In genomic region chr11:33827829-33828206, GRCm38 (mm10) we compare ENCODE assay signal across 11 mouse cellular contexts.
DNase-seq lines count a peak whose midpoint lies in the region; ATAC-seq and TF ChIP-seq lines count a peak whose summit lies in the region.
"Had no signal": no experiment of that assay in that cellular context is flagged by ENCODE, and none has a peak within 500 bp of the region (broad histone marks: within the 10 kb centered on the region; RNA-seq: fewer than 3 reads in every experiment).

No protein-coding gene starts in this region.

- no peaks in the 10 kb centered on the region for H3K27me3 ChIP-seq in midbrain, embryonic 12.5 days
- H3K27me3 ChIP-seq in midbrain, embryonic 11.5 days (ENCODE audit: control insufficient read depth, insufficient read depth, low read length): no peaks in the 10 kb centered on the region
- H3K27me3 ChIP-seq in stomach, postnatal 0 days (ENCODE audit: control insufficient read depth, insufficient read depth, low read length): no peaks in the 10 kb centered on the region
- H3K27me3 ChIP-seq: embryonic facial prominence, embryonic 12.5 days; limb, embryonic 15.5 days had no signal

- WGBS in midbrain, embryonic 12.5 days: 78% methylated on average over 6 of the region's 6 CpGs
- WGBS in midbrain, embryonic 11.5 days: 80% methylated on average over 6 of the region's 6 CpGs
- WGBS in stomach, postnatal 0 days: 63% methylated on average over 6 of the region's 6 CpGs

- no peaks in the 10 kb centered on the region for H3K9me3 ChIP-seq in midbrain, embryonic 12.5 days
- no peaks in the 10 kb centered on the region for H3K9me3 ChIP-seq in midbrain, embryonic 11.5 days (ENCODE audit: control insufficient read depth, low read length)
- H3K9me3 ChIP-seq in stomach, postnatal 0 days (ENCODE audit: control insufficient read depth, low read length): no peaks in the 10 kb centered on the region
- H3K9me3 ChIP-seq: embryonic facial prominence, embryonic 12.5 days; limb, embryonic 15.5 days had no signal

- 0 out of 2 replicates have a peak overlapping the region, but pooled peaks have one; percentile 36 for H3K27ac ChIP-seq in midbrain, embryonic 12.5 days (replicated peaks)
- no peak overlapping the region for H3K27ac ChIP-seq in midbrain, embryonic 11.5 days (ENCODE audit: low read depth, low read length)
- no peak overlapping the region for H3K27ac ChIP-seq in stomach, postnatal 0 days (replicated peaks)
- H3K27ac ChIP-seq: embryonic facial prominence, embryonic 12.5 days; limb, embryonic 15.5 days had no signal

- no peak for TF ChIP-seq EP300 in stomach, postnatal 0 days (optimal IDR thresholded peaks at IDR 0.05)

- H3K9ac ChIP-seq in midbrain, embryonic 12.5 days (replicated peaks): no peak overlapping the region
- H3K9ac ChIP-seq in midbrain, embryonic 11.5 days (ENCODE audit: low read length): no peak overlapping the region
- no peak overlapping the region for H3K9ac ChIP-seq in stomach, postnatal 0 days (ENCODE audit: low read length)
- H3K9ac ChIP-seq: embryonic facial prominence, embryonic 12.5 days; limb, embryonic 15.5 days had no signal

- H3K4me2 ChIP-seq in midbrain, embryonic 12.5 days (replicated peaks): no peak overlapping the region
- no peak overlapping the region for H3K4me2 ChIP-seq in midbrain, embryonic 11.5 days
- no peak overlapping the region for H3K4me2 ChIP-seq in stomach, postnatal 0 days (replicated peaks; ENCODE audit: low read depth)
- H3K4me2 ChIP-seq: embryonic facial prominence, embryonic 12.5 days; limb, embryonic 15.5 days had no signal

- H3K4me3 ChIP-seq in midbrain, embryonic 12.5 days: no peak overlapping the region
- H3K4me3 ChIP-seq in midbrain, embryonic 11.5 days (ENCODE audit: low read depth, low read length): no peak overlapping the region
- H3K4me3 ChIP-seq in stomach, postnatal 0 days (ENCODE audit: low read depth, low read length): no peak overlapping the region
- H3K4me3 ChIP-seq: embryonic facial prominence, embryonic 12.5 days; limb, embryonic 15.5 days had no signal

- no peaks in the 10 kb centered on the region for H3K36me3 ChIP-seq in midbrain, embryonic 12.5 days
- H3K36me3 ChIP-seq in midbrain, embryonic 11.5 days (ENCODE audit: control insufficient read depth, insufficient read depth, low read length): no peaks in the 10 kb centered on the region
- H3K36me3 ChIP-seq in stomach, postnatal 0 days (ENCODE audit: control insufficient read depth, insufficient read depth, low read length): no peaks in the 10 kb centered on the region
- H3K36me3 ChIP-seq: embryonic facial prominence, embryonic 12.5 days; limb, embryonic 15.5 days had no signal

- no peak for TF ChIP-seq CTCF in stomach, postnatal 0 days (IDR thresholded peaks at IDR 0.05; ENCODE audit: low read depth)

- DNase-seq in midbrain, embryonic 11.5 days (ENCODE audit: low spot score, missing footprints): no peak
- peak; percentile 92 to 94 for DNase-seq in cerebellum, postnatal 36 days
- DNase-seq in layer of hippocampus, postnatal 14 days (ENCODE audit: low spot score in 2 of 2): peak; percentile 41 to 66
- DNase-seq in right cerebral cortex, postnatal 4 days: peak; percentile 51
- DNase-seq in heart, adult 9 months (ENCODE audit: low spot score in 2 of 2): no peak
- DNase-seq in stomach, postnatal 0 days (ENCODE audit: low spot score): no peak
- DNase-seq: thymus, postnatal 4 days had no signal

- no peak for ATAC-seq in midbrain, embryonic 12.5 days (ENCODE audit: low FRiP score, low read depth)
- ATAC-seq in midbrain, embryonic 11.5 days (ENCODE audit: low FRiP score): no peak
- ATAC-seq in stomach, postnatal 0 days (ENCODE audit: low FRiP score, low TSS enrichment): no peak
- no peak for ATAC-seq in megakaryocyte-erythroid progenitor cell, adult 5-6 weeks (replicated peaks; ENCODE audit: low FRiP score, low TSS enrichment, poor library complexity, severe bottlenecking)

- peaks cover 17% of the 10 kb centered on the region for H3K4me1 ChIP-seq in midbrain, embryonic 12.5 days
- no peaks in the 10 kb centered on the region for H3K4me1 ChIP-seq in midbrain, embryonic 11.5 days (ENCODE audit: control insufficient read depth, insufficient read depth, low read length)
- no peaks in the 10 kb centered on the region for H3K4me1 ChIP-seq in stomach, postnatal 0 days (replicated peaks; ENCODE audit: control insufficient read depth, insufficient read depth)
- H3K4me1 ChIP-seq: embryonic facial prominence, embryonic 12.5 days had no signal

Comparison
In these comparisons a context has a peak if more than half of its experiments do, and no peak if none do; other contexts are left out.
1. DNase-seq: peak in cerebellum, postnatal 36 days (2 of 2), layer of hippocampus, postnatal 14 days (2 of 2) and right cerebral cortex, postnatal 4 days (single experiment); none in midbrain, embryonic 11.5 days (single experiment), heart, adult 9 months (0 of 2) and stomach, postnatal 0 days (single experiment).